Mouse (Mus musculus) embryonic fibroblast, embryonic 13.5 days (primary cell): ENCODE results near the gene Cdh12.

Experiments
- CTCF ChIP-seq: IDR thresholded peaks from 2 replicates; pipeline ENCODE4 v1.5.1; 2011; ENCODE audit warnings: mild to moderate bottlenecking, control low read depth, low read length, moderate library complexity, borderline replicate concordance; ENCODE audit not compliant: insufficient read depth
- POLR2A ChIP-seq: IDR thresholded peaks from 2 replicates; pipeline ENCODE4 v1.6.1; 2011; ENCODE audit warnings: low read depth, mild to moderate bottlenecking, control low read depth, low read length, moderate library complexity

DNA sequence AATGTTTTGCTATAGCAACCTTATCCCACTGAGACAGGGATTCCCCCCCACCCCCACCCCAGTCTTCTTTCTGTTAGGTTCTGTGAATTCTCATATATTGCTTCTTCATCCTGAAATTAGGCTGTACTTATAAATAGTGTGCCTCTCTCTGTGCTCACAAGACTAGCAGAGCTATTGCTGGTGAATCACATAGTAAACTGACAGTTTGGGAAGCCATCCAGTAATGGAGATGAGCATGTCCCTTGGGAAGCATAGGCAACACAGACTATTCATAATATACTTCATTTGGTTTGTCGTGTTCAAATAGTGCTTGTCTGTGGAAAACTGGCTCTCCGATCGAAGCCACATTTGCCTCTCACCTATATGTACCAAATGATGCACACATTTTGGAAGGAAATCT lies 704.5 kb downstream of the Cdh12 start:
- no peak for TF ChIP-seq CTCF
- TF ChIP-seq POLR2A = no peak
